Mouse (Mus musculus): Measurements from ENCODE around the gene Kpna3. TPM values are rescaled to one million over a fixed set of nuclear protein-coding genes. Genes with fewer than 3 reads are reported as not detected.

Kpna3 gene
- polyA plus RNA-seq, 1 experiment from 2014 or later, result 41.1 TPM

DNA sequence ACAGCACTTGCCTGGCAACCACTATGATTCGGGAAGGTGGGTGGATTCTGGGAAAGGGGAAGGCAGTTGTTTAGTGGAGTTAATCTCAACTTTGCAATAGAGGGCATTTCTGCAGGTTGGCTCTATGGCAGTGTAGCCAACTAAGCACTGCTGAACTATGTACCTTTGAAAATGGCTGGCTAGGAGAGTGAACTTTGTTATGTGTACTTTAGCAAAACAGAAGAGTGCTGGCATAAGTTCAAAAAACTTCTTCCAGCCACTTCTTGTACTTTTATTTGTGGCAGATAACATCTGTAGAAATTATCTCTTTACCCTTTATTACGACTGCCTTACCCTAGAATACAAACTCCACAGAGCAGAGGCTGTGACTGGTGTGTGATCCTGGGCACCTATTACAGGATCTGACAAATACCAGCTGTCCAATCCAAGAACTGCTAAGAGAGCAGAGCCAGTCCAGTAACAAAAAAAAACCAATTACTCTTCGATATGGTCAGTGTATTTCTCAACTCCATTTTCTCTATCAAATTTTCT is 78.6 kb downstream of the Kpna3 start:
- H3K9me3 ChIP-seq (ENCODE audit: control insufficient read depth, low read length), result no peaks in the 10 kb centered on the region
- no peak overlapping the region for H3K27ac ChIP-seq (ENCODE audit: low read length)
- 0 out of 2 replicates have a peak, but pooled peaks cover 3% of the 10 kb centered on the region for H3K4me1 ChIP-seq (replicated peaks; ENCODE audit: control insufficient read depth, insufficient read depth, low read length)
- no peak for ATAC-seq (ENCODE audit: low read depth)
- peak overlapping the region; percentile 67 for H3K4me2 ChIP-seq (ENCODE audit: low read depth, low read length)
- H3K9ac ChIP-seq (ENCODE audit: low read length), result no peak overlapping the region
- H3K36me3 ChIP-seq (ENCODE audit: control insufficient read depth, insufficient read depth, low read length), result peaks cover 2% of the 10 kb centered on the region; the same call in 1 of the 2 replicates
- no peaks in the 10 kb centered on the region for H3K27me3 ChIP-seq (ENCODE audit: control insufficient read depth, insufficient read depth, low read depth, low read length)
- 34% methylated on average over 3 of the region's 3 CpGs for WGBS
- H3K4me3 ChIP-seq (ENCODE audit: low read length), result no peak overlapping the region

DNA sequence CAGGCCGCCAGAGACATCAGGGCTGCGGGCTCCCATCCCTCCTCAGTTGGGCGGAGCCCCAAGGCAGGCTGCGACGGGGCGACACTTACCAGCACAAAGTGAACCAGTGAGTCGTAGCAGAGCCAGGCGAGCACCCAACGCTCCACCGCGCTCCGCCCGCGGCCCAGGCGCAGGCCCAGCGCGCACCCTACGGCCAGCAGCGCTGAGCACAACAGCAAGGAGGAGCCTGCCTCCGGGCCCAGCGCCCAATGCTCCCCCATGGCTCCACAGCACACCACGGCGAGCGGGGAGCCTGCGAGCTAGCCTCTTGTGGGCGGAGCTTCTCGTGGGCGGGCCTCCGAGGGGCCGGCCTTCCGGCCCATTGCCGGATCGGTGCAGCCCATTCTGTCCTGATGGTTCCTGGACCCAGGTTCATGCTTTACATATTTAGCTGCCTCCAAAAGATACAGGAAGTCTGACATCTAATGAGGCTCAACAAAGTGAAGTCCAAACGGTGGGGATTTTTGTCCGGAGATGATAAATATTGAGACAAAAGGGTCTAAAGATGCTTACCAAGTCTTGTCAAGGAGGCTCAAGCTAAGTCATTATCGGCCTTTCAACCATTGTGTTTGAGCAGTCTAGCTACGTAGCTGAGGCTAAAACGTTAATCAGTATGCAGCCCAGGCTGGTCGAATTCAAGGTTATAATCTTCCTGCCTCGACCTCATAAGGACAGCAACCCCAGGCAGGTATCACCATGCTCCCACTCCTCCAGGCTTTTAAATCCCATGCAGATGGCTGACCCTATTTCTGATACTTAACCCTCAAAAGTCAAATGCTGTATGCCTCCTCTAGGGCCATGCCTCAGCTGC is 79.3 kb downstream of the Kpna3 start, which contains the start of gene Ebpl:
Ebpl (minus strand) TSS at position 309 of the 850 bp plus-strand sequence.
- no peaks in the 10 kb centered on the region; the same call in 1 of the 2 replicates for H3K36me3 ChIP-seq (ENCODE audit: control insufficient read depth, insufficient read depth, low read length)
- 0 out of 2 replicates have a peak, but pooled peaks cover 3% of the 10 kb centered on the region for H3K4me1 ChIP-seq (replicated peaks; ENCODE audit: control insufficient read depth, insufficient read depth, low read length)
- peak within 1 kb of the TSS; percentile 68 for H3K4me3 ChIP-seq (ENCODE audit: low read length)
- peak within 1 kb of the TSS; percentile 67 for H3K4me2 ChIP-seq (ENCODE audit: low read depth, low read length)
- ATAC-seq (ENCODE audit: low read depth), result peak; percentile 98
- WGBS, result under 1% methylated on average over 40 of the region's 40 CpGs
- no peaks in the 10 kb centered on the region for H3K9me3 ChIP-seq (ENCODE audit: control insufficient read depth, low read length)
- H3K27ac ChIP-seq (ENCODE audit: low read length), result peak within 1 kb of the TSS; percentile 87
- H3K9ac ChIP-seq (ENCODE audit: low read length), result peak within 1 kb of the TSS; percentile 86
- no peaks in the 10 kb centered on the region for H3K27me3 ChIP-seq (ENCODE audit: control insufficient read depth, insufficient read depth, low read depth, low read length)

DNA sequence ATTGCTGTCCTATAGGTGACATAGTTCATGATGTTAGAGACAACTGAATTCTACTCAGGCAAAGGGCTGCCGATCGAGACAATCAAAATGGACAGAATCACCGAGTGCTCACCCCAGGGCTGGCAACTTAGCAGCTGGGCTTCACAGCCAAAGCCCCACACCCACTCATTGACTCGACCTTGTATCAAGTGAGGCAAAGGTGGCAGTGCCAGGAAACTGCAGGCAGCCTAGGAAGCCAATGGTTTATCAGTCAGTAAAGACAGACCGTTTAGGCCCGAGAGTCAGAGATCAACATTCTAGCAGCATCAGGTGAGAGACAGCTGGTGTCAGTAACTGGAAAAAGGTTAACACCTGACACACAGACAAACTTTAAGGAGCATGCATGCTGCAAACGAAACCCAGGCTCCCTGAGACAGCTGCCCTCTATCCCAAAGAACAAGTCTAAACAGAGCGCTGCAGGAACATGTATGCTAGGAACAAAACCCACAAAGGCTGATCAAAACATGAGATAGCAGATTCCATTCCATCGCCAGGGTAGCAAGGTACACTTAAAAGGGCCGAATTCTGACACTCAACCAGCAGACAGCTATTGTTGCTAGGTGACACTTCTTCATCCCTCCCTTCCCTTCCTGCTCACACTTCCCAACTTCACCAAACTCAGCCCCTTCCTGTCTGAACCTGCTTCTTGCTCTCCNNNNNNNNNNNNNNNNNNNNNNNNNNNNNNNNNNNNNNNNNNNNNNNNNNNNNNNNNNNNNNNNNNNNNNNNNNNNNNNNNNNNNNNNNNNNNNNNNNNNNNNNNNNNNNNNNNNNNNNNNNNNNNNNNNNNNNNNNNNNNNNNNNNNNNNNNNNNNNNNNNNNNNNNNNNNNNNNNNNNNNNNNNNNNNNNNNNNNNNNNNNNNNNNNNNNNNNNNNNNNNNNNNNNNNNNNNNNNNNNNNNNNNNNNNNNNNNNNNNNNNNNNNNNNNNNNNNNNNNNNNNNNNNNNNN is 85.1 kb downstream of the Kpna3 start:
- Histone ChIP-seq H3K27me3 (ENCODE audit: control insufficient read depth, insufficient read depth, low read depth, low read length) (no peaks in the 10 kb centered on the region), H3K9ac (ENCODE audit: low read length) (no peak overlapping the region), H3K4me3 (ENCODE audit: low read length) (no peak overlapping the region), H3K36me3 (ENCODE audit: control insufficient read depth, insufficient read depth, low read length) (no peaks in the 10 kb centered on the region), H3K9me3 (ENCODE audit: control insufficient read depth, low read length) (no peaks in the 10 kb centered on the region), H3K4me2 (ENCODE audit: low read depth, low read length) (no peak overlapping the region), H3K27ac (ENCODE audit: low read length) (no peak overlapping the region), H3K4me1 (replicated peaks; ENCODE audit: control insufficient read depth, insufficient read depth, low read length) (no peaks in the 10 kb centered on the region)
- 60% methylated on average over 10 of the region's 10 CpGs for WGBS
- ATAC-seq (ENCODE audit: low read depth), result peak; percentile 20; the same call in 1 of the 2 replicates

DNA sequence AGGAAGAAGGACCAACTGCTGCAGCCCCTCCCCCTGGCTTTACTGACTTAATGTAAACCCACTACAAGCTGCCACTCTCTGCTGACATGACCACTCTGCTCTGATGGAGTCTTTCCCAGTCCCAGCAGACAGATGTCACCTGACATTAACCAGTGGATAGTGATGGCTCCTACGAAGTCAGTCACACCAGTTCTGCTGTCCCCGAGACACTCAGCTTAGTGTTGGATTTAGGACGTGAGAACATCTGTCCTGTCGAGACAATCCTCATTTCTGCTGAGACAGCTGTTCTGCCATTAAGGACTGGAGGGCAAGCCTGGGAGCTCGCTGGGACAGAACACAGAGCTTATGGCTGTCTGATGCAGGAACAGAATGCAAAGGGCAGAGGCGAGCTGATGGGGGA is 88.9 kb downstream of the Kpna3 start:
- 49% methylated on average over 6 of the region's 6 CpGs for WGBS

DNA sequence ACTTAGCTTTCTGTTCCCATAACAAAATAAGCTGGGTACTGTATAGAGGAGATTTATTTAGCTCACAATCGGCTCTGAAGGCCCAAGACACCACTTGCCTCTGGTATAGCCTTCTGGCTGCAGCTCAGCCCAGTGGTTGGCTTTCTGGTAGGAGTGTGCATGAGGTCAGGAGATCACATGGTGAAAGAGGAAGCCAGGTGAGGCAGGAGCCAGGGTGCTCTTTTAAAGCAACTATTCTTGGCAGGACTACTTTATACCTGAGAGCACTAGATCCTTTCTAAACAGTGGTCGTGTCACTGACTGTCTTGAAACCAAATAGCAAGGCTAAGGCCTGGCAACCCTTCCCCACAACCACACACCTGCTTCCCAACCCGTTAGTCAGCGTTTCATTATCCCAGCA is 89.8 kb downstream of the Kpna3 start:
- Histone ChIP-seq H3K27me3 (ENCODE audit: control insufficient read depth, insufficient read depth, low read depth, low read length) (no peaks in the 10 kb centered on the region), H3K9me3 (ENCODE audit: control insufficient read depth, low read length) (no peaks in the 10 kb centered on the region), H3K9ac (ENCODE audit: low read length) (no peak overlapping the region), H3K4me1 (replicated peaks; ENCODE audit: control insufficient read depth, insufficient read depth, low read length) (no peaks in the 10 kb centered on the region), H3K4me2 (ENCODE audit: low read depth, low read length) (no peak overlapping the region), H3K27ac (ENCODE audit: low read length) (no peak overlapping the region), H3K4me3 (ENCODE audit: low read length) (no peak overlapping the region), H3K36me3 (ENCODE audit: control insufficient read depth, insufficient read depth, low read length) (no peaks in the 10 kb centered on the region)
- ATAC-seq (ENCODE audit: low read depth), result no peak
- WGBS, result 87% methylated on average over 4 of the region's 4 CpGs

More for the DNA sequence above, 88.9 kb downstream of the Kpna3 start:
- ATAC-seq (ENCODE audit: low read depth), result peak; percentile 52
- Histone ChIP-seq H3K9me3 (ENCODE audit: control insufficient read depth, low read length) (no peaks in the 10 kb centered on the region), H3K4me2 (ENCODE audit: low read depth, low read length) (no peak overlapping the region), H3K27ac (ENCODE audit: low read length) (no peak overlapping the region), H3K4me3 (ENCODE audit: low read length) (no peak overlapping the region), H3K27me3 (ENCODE audit: control insufficient read depth, insufficient read depth, low read depth, low read length) (no peaks in the 10 kb centered on the region), H3K9ac (ENCODE audit: low read length) (no peak overlapping the region), H3K4me1 (replicated peaks; ENCODE audit: control insufficient read depth, insufficient read depth, low read length) (no peaks in the 10 kb centered on the region), H3K36me3 (ENCODE audit: control insufficient read depth, insufficient read depth, low read length) (no peaks in the 10 kb centered on the region)

DNA sequence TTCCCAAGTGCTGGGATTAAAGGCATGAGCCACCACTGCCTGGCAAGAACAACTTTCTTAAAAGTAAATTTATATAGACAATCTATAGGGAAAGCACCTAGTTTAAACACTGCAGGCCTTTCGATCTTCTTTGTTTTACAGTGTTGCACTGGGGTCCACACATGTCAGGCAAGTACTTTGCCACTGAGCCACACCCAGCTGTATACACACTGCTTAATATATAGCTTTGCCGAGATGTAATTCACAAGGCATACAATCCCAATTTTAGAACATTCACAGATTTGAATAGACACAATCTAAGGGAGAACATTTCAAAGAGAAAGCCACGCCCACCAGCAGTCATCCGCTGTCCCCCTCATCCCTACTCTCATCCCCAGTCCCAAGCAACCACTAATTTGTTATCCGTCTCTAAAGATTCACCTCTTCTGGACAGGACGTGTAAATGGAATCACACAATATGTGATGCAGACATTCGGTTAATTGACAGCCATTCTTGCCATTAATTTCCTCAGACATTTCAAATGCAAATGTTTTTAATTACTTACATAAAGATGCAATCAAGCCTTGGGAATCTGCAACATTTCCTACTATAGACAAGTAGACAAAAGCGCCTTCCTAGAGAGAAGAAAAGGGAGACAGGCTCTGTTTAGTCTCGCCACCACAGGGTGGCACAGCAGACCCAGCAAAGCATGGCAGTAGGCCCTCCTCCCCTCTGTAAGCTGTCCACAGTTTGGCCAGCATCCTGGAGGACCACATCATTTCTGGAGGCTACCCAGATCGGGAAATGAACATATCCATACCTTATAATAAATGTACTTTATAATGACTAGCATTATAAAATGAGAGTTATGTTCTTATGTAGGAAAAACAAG is 92.6 kb downstream of the Kpna3 start:
- Histone ChIP-seq H3K4me3 (ENCODE audit: low read length) (no peak overlapping the region), H3K27ac (ENCODE audit: low read length) (no peak overlapping the region), H3K9me3 (ENCODE audit: control insufficient read depth, low read length) (no peaks in the 10 kb centered on the region), H3K4me1 (replicated peaks; ENCODE audit: control insufficient read depth, insufficient read depth, low read length) (no peaks in the 10 kb centered on the region), H3K36me3 (ENCODE audit: control insufficient read depth, insufficient read depth, low read length) (no peaks in the 10 kb centered on the region), H3K9ac (ENCODE audit: low read length) (no peak overlapping the region), H3K4me2 (ENCODE audit: low read depth, low read length) (no peak overlapping the region), H3K27me3 (ENCODE audit: control insufficient read depth, insufficient read depth, low read depth, low read length) (no peaks in the 10 kb centered on the region)
- 83% methylated on average over 10 of the region's 10 CpGs for WGBS
- no peak for ATAC-seq (ENCODE audit: low read depth)

DNA sequence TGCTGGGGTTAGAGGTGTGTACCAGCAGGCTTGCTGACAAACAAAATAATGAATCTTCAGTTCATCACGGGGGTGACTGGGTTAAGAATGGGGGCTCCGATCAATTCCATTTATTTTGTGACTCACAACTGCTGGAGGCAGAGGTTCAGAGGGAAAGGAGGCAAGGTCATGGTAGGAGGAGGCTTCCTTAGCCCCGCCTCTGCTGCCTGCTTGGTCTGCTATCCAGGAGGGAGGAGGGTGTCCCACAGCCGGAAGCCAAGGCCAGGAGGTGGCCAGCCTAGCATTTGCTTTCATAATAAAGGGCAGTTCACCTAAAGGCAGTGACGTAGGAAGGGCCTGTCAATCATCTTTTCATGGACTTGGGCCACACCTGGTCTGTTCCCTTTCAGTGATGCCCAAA is 95.1 kb downstream of the Kpna3 start:
- no peaks in the 10 kb centered on the region for H3K36me3 ChIP-seq (ENCODE audit: control insufficient read depth, insufficient read depth, low read length)
- no peaks in the 10 kb centered on the region for H3K9me3 ChIP-seq (ENCODE audit: control insufficient read depth, low read length)
- H3K4me1 ChIP-seq (replicated peaks; ENCODE audit: control insufficient read depth, insufficient read depth, low read length), result no peaks in the 10 kb centered on the region
- no peak overlapping the region for H3K4me3 ChIP-seq (ENCODE audit: low read length)
- no peaks in the 10 kb centered on the region for H3K27me3 ChIP-seq (ENCODE audit: control insufficient read depth, insufficient read depth, low read depth, low read length)
- 66% methylated on average over 5 of the region's 5 CpGs for WGBS
- H3K9ac ChIP-seq (ENCODE audit: low read length), result no peak overlapping the region
- no peak for ATAC-seq (ENCODE audit: low read depth)
- H3K27ac ChIP-seq (ENCODE audit: low read length), result no peak overlapping the region
- no peak overlapping the region for H3K4me2 ChIP-seq (ENCODE audit: low read depth, low read length)

DNA sequence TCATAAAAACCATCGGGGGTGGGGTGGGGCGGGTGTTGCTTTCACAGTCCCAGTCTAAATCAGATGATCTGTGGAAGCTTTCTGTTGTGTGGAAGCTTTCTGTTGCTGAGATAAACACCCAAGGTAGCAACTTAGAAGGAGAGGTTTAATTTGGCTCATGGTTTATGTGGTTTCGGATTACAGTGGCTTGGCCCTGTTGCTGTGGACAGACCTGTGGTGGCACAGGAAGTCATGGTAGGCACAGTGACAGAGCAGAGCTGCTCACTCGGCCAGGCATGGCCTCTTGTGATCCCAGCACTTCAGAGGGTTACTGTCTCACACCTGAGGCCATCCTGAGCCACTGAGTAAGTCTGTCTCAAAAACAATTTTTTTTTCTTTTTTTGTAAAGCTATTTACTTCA is 100.3 kb downstream of the Kpna3 start:
- H3K27ac ChIP-seq (ENCODE audit: low read length), result no peak overlapping the region
- no peaks in the 10 kb centered on the region for H3K9me3 ChIP-seq (ENCODE audit: control insufficient read depth, low read length)
- no peaks in the 10 kb centered on the region for H3K4me1 ChIP-seq (replicated peaks; ENCODE audit: control insufficient read depth, insufficient read depth, low read length)
- H3K27me3 ChIP-seq (ENCODE audit: control insufficient read depth, insufficient read depth, low read depth, low read length), result no peaks in the 10 kb centered on the region
- no peak overlapping the region for H3K4me2 ChIP-seq (ENCODE audit: low read depth, low read length)
- no peak overlapping the region for H3K4me3 ChIP-seq (ENCODE audit: low read length)
- 81% methylated on average over 4 of the region's 4 CpGs for WGBS
- H3K36me3 ChIP-seq (ENCODE audit: control insufficient read depth, insufficient read depth, low read length), result no peaks in the 10 kb centered on the region
- no peak overlapping the region for H3K9ac ChIP-seq (ENCODE audit: low read length)
- ATAC-seq (ENCODE audit: low read depth), result no peak
